Mouse (Mus musculus) gastrocnemius, postnatal 36 days (tissue): ENCODE data around the gene Wdr31. TPM values are rescaled to one million over a fixed set of nuclear protein-coding genes. Genes with fewer than 3 reads are reported as not detected.

ENCODE experiments used
- DNase-seq, 2 experiments: peaks; one replicate each; pipeline ENCODE4 v3.0.0; 2022
- intact Hi-C: fragments of 180-260 bp; cut with DNase I; formaldehyde crosslinking; loops from one replicate; pipeline ENCODE4 v1.15.1; 2025
- total RNA-seq, 2 experiments: library from RNA; stranded (reverse); gene quantifications; 2 replicates each; pipeline ENCODE4 v1.2.3; 2021

Gene Wdr31
- total RNA-seq, 2 experiments from 2014 or later, result 0.22 TPM; not detected in 1

GRCm38 (mm10) chr4:62407730-62408582, 62.7 kb downstream of the Wdr31 start:
- intact Hi-C loops, result loop anchor here (5.0 kb wide), 1 partner anchor 66 kb away; no protein-coding TSS in a partner anchor
- DNase-seq, result peak; percentile 22 to 28

DNA sequence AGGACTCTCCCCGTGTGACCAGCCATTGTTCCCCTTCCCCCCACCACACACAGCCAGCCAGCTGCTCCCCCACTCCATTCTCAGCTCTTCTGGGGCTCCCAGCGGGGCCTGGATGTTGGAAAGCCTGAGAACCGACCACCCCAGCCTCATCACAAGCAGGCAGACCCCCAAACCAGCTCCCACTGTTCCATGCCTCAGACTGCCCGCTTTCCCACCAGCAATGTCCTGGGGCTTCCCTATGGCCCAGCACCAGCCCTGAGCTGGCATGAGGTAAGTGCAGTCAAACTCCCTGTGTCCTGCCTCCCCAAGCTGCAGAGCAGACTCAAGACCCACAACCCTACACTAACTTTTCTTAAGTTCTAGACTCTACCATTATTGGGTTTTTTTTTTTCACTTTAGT, 64.6 kb downstream of the Wdr31 start:
- no peak for DNase-seq
- intact Hi-C loops, result loop anchor here (5.0 kb wide), 1 partner anchor 64 kb away; no protein-coding TSS in a partner anchor

GRCm38 (mm10) chr4:62398956-62399355, 71.7 kb downstream of the Wdr31 start:
- intact Hi-C loops, result no loop called here
- no peak for DNase-seq

Other genes starting within 250 kb of the Wdr31 start
- gene Zfp37, start 239.8 kb downstream of the Wdr31 start, total RNA-seq, result 1 to 10 TPM in 1 of 2 experiments, under 1 TPM in 1; 0.72 to 1.2 TPM
- gene Slc31a2, start 208.3 kb downstream of the Wdr31 start, total RNA-seq, result 1 to 10 TPM; 4.1 to 4.4 TPM
- gene Fkbp15, start 110.3 kb downstream of the Wdr31 start, total RNA-seq, result 10 to 100 TPM; 11.4 to 11.6 TPM
- gene Slc31a1, start 110.2 kb downstream of the Wdr31 start, total RNA-seq, result 10 to 100 TPM; 10.2 to 10.3 TPM
- 10 to 100 TPM; 40.2 to 45.3 TPM for gene Cdc26, start 62.3 kb downstream of the Wdr31 start, total RNA-seq
- gene Prpf4, start 62.1 kb downstream of the Wdr31 start, total RNA-seq, result 10 to 100 TPM; 13.3 to 16.1 TPM
- gene Rnf183, start 35.6 kb downstream of the Wdr31 start, total RNA-seq, result not detected
- under 1 TPM in 1 of 2 experiments, not detected in 1; 0.10 TPM for gene Bspry, start 9.2 kb upstream of the Wdr31 start, total RNA-seq
- 1 to 10 TPM in 1 of 2 experiments, under 1 TPM in 1; 0.84 to 1.3 TPM for gene Hdhd3, start 32.6 kb upstream of the Wdr31 start, total RNA-seq
- gene Alad, start 49.0 kb upstream of the Wdr31 start, total RNA-seq, result 10 to 100 TPM; 24.5 to 26.3 TPM
- gene Pole3, start 54.2 kb upstream of the Wdr31 start, total RNA-seq, result 10 to 100 TPM; 14.8 to 15.0 TPM
- gene 4933430I17Rik, start 54.5 kb upstream of the Wdr31 start, total RNA-seq, result not detected
- gene Rgs3, start 89.0 kb upstream of the Wdr31 start, total RNA-seq, result 1 to 10 TPM; 7.5 to 9.5 TPM